Mouse (Mus musculus): ENCODE results near the gene Cd44. TPM values are rescaled to one million over a fixed set of nuclear protein-coding genes. Genes with fewer than 3 reads are reported as not detected.

Cd44 gene
- total and polyA plus RNA-seq, 3 experiments, result 102 to 153 (median 112) TPM

- dilution Hi-C loops (cut with MboI; ENCODE audit: extremely low pct_ligation_motif_present, extremely low pct_unique_long_range_greater_than_20kb, low sequenced_read_pairs), result no loop called here
Observed at GRCm38 (mm10) chr2:102804109-102804508, 97.4 kb downstream of the Cd44 start.

DNA sequence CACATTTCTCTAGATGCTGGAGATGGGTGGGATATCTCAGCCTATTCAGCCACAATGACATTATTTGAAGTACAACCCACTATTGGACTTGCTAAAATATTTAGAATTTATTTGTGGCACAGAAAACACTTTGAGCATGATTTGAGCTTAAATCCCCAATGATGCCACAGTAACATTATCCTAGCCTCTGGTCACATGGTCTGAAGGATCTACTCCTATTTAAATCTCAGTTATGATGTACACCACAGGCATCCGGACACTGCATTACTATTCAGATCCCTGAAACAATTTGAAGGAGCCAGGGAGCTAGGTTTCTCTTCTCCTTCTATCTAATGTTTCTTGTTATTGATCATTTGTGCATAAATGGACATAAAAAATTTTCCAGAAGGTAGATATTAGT lies 99.6 kb downstream of the Cd44 start:
- Histone ChIP-seq H3K36me3 (replicated peaks in 1 of 2; ENCODE audit: control insufficient read depth in 1 of 2, insufficient read depth in 1 of 2, low read length in 1 of 2) (no peaks in the 10 kb centered on the region), H3K27me3 (replicated peaks) (no peaks in the 10 kb centered on the region), H3K4me2 (ENCODE audit: insufficient read depth, low read depth, poor library complexity, severe bottlenecking) (no peak overlapping the region), H3K4me3 (replicated peaks in 1 of 3; ENCODE audit: low read depth in 2 of 3, low read length in 2 of 3, poor library complexity in 1 of 3) (no peak overlapping the region), H3K27ac (ENCODE audit: insufficient read depth, low read depth) (no peak overlapping the region), H3K79me2 (replicated peaks; ENCODE audit: control insufficient read depth, extremely low read depth, insufficient read depth, poor library complexity, severe bottlenecking) (no peaks in the 10 kb centered on the region), H3K9ac (ENCODE audit: insufficient read depth, low read depth) (no peak overlapping the region), H3K4me1 (ENCODE audit: control insufficient read depth in 1 of 2, insufficient read depth in 2 of 2) (peaks cover 2 to 13% of the 10 kb centered on the region in 2 experiments; a peak in 2 of 4 replicates), H3K9me3 (replicated peaks; ENCODE audit: low read length) (no peaks in the 10 kb centered on the region)
- dilution Hi-C loops (cut with MboI; ENCODE audit: extremely low pct_ligation_motif_present, extremely low pct_unique_long_range_greater_than_20kb, low sequenced_read_pairs) (no loop called here), in situ Hi-C loops (cut with MboI; ENCODE audit: low pct_ligation_motif_present, low pct_unique_long_range_greater_than_20kb, low sequenced_read_pairs) (no loop called here)
- DNase-seq (ENCODE audit: extremely low read depth), result no peak
- TF ChIP-seq ETS1 (conservative IDR thresholded peaks at IDR 0.05; ENCODE audit: low read depth, low read length) (no peak), EP300 (IDR thresholded peaks at IDR 0.05; ENCODE audit: low read length) (no peak), NELFE (IDR thresholded peaks at IDR 0.05; ENCODE audit: low read depth, low read length) (no peak), POLR2A (IDR thresholded peaks at IDR 0.05; ENCODE audit: low read depth, low read length) (no peak), ZC3H11A (IDR thresholded peaks at IDR 0.05; ENCODE audit: low read depth, low read length) (no peak), KAT2A (IDR thresholded peaks at IDR 0.05; ENCODE audit: insufficient replicate concordance, low read length) (no peak), BHLHE40 (IDR thresholded peaks at IDR 0.05; ENCODE audit: low read depth, low read length) (no peak), ELF1 (IDR thresholded peaks at IDR 0.05; ENCODE audit: low read depth, low read length) (no peak)

More at GRCm38 (mm10) chr2:102804109-102804508, 97.4 kb downstream of the Cd44 start:
- in situ Hi-C loops (cut with MboI; ENCODE audit: low pct_ligation_motif_present, low pct_unique_long_range_greater_than_20kb, low sequenced_read_pairs), result no loop called here
- TF ChIP-seq IRF4 (IDR thresholded peaks at IDR 0.05; ENCODE audit: low read depth, low read length) (peak; percentile 56; the same call in 1 of the 2 replicates), JUND (conservative IDR thresholded peaks at IDR 0.05; ENCODE audit: low read depth, low read length) (no peak), RAD21 (IDR thresholded peaks at IDR 0.05; ENCODE audit: low read depth, low read length) (peak; percentile 71), NELFE (IDR thresholded peaks at IDR 0.05; ENCODE audit: low read depth, low read length) (no peak), GABPA (IDR thresholded peaks at IDR 0.05; ENCODE audit: insufficient replicate concordance, low read depth, low read length) (no peak), TBP (conservative IDR thresholded peaks at IDR 0.05; ENCODE audit: low read depth, low read length) (no peak), CTCF (conservative IDR thresholded peaks at IDR 0.05 in 1 of 2, IDR thresholded peaks at IDR 0.05 in 1 of 2; ENCODE audit: low read depth in 2 of 2, low read length in 2 of 2) (peak in 1 of 2 experiments; percentile 80; a peak in 3 of 4 replicates), SMC3 (IDR thresholded peaks at IDR 0.05; ENCODE audit: low read depth, low read length) (peak; percentile 90), ZC3H11A (IDR thresholded peaks at IDR 0.05; ENCODE audit: low read depth, low read length) (peak; percentile 9; the same call in 1 of the 2 replicates), MEF2A (IDR thresholded peaks at IDR 0.05; ENCODE audit: borderline replicate concordance, low read depth, low read length) (peak; percentile 90), POLR2AphosphoS2 (IDR thresholded peaks at IDR 0.05; ENCODE audit: low read depth, low read length) (no peak), MXI1 (IDR thresholded peaks at IDR 0.05; ENCODE audit: low read depth, low read length) (no peak), USF2 (conservative IDR thresholded peaks at IDR 0.05; ENCODE audit: low read depth, low read length) (no peak)
- H3K27me3 ChIP-seq (replicated peaks), result no peaks in the 10 kb centered on the region
- H3K9me3 ChIP-seq (replicated peaks; ENCODE audit: low read length), result no peaks in the 10 kb centered on the region
- H3K4me2 ChIP-seq (ENCODE audit: insufficient read depth, low read depth, poor library complexity, severe bottlenecking), result no peak overlapping the region
- H3K36me3 ChIP-seq (replicated peaks in 1 of 2; ENCODE audit: control insufficient read depth in 1 of 2, insufficient read depth in 1 of 2, low read length in 1 of 2), result no peaks in the 10 kb centered on the region
- no peaks in the 10 kb centered on the region for H3K79me2 ChIP-seq (replicated peaks; ENCODE audit: control insufficient read depth, extremely low read depth, insufficient read depth, poor library complexity, severe bottlenecking)
- H3K9ac ChIP-seq (ENCODE audit: insufficient read depth, low read depth), result no peak overlapping the region
- H3K4me3 ChIP-seq (replicated peaks in 1 of 3; ENCODE audit: low read depth in 2 of 3, low read length in 2 of 3, poor library complexity in 1 of 3), result no peak overlapping the region
- DNase-seq (ENCODE audit: extremely low read depth), result no peak
- H3K4me1 ChIP-seq (ENCODE audit: control insufficient read depth in 1 of 2, insufficient read depth in 2 of 2), result peaks cover 0 to 18% of the 10 kb centered on the region in 2 experiments; a peak in 1 of 4 replicates
- H3K27ac ChIP-seq (ENCODE audit: insufficient read depth, low read depth), result no peak overlapping the region

Measured in CH12.LX (cell line).